Mouse (Mus musculus) MEL (cell line): ENCODE measurements at regions not wholly inside any gene's neighbourhood (a gene's known extent, or its start where the extent isn't known, plus 50 kb on each side); places are given as distances from the start of the nearest gene placed in this dataset.
A peak's percentile ranks its signal among the peaks of the same experiment; 100 is the strongest.

Experiments used
- DNase-seq: peaks from one replicate; pipeline ENCODE4 v3.0.0; 2011; ENCODE audit warnings: low read depth, low spot score
- H3K27ac ChIP-seq: 2 replicates; pipeline ENCODE4 v1.5.1; 2012; ENCODE audit warnings: low read depth, mild to moderate bottlenecking, control low read depth, low read length, moderate library complexity; ENCODE audit not compliant: control insufficient read depth
- H3K27me3 ChIP-seq, 2 experiments: fragments of 150-350 bp in 1 of 2; sonication (generic) in 1 of 2; 2 replicates each; pipeline ENCODE4 v1.6.1; 2012; ENCODE audit warnings: low read length in 2 of 2, mild to moderate bottlenecking in 2 of 2, improper control_type of control experiment in 1 of 2, moderate library complexity in 1 of 2; ENCODE audit not compliant: insufficient read depth in 2 of 2, control insufficient read depth in 1 of 2
- H3K36me3 ChIP-seq, 2 experiments: 2 replicates each; pipeline ENCODE4 v1.6.1; 2012 to 2014; ENCODE audit warnings: low read length in 2 of 2, improper control_type of control experiment in 1 of 2, inconsistent platforms in 1 of 2, mild to moderate bottlenecking in 1 of 2; ENCODE audit not compliant: insufficient read depth in 2 of 2, control insufficient read depth in 1 of 2
- H3K4me1 ChIP-seq, 2 experiments: fragments of 150-350 bp in 1 of 2; sonication (generic) in 1 of 2; 2 replicates each; pipeline ENCODE4 v1.6.1; 2012; ENCODE audit warnings: low read length in 2 of 2, improper control_type of control experiment in 1 of 2, mild to moderate bottlenecking in 1 of 2; ENCODE audit not compliant: insufficient read depth in 2 of 2, control insufficient read depth in 1 of 2
- H3K4me3 ChIP-seq, 2 experiments: fragments of 150-350 bp in 1 of 2; sonication (generic) in 1 of 2; 2 replicates each; pipeline ENCODE4 v1.5.1; 2012; ENCODE audit warnings: low read depth in 2 of 2, low read length in 2 of 2, mild to moderate bottlenecking in 2 of 2, moderate library complexity in 2 of 2, control low read depth in 1 of 2, improper control_type of control experiment in 1 of 2; ENCODE audit not compliant: control insufficient read depth in 1 of 2, insufficient read depth in 1 of 2
- H3K79me2 ChIP-seq: 2 replicates; pipeline ENCODE4 v1.6.1; 2012; ENCODE audit warnings: mild to moderate bottlenecking, low read length, moderate library complexity; ENCODE audit not compliant: control insufficient read depth, poor library complexity, insufficient read depth
- H3K9ac ChIP-seq: 2 replicates; pipeline ENCODE4 v1.6.1; 2012; ENCODE audit warnings: low read depth, mild to moderate bottlenecking, control low read depth, low read length, moderate library complexity; ENCODE audit not compliant: control insufficient read depth, poor library complexity, severe bottlenecking
- H3K9me3 ChIP-seq: fragments of 150-350 bp; sonication (generic); replicated peaks from 2 replicates; pipeline ENCODE4 v1.6.1; 2012; ENCODE audit warnings: mild to moderate bottlenecking, low read length, improper control_type of control experiment, moderate library complexity; ENCODE audit not compliant: insufficient read depth
- BHLHE40 ChIP-seq: IDR thresholded peaks from 2 replicates; pipeline ENCODE4 v1.6.1; 2012; ENCODE audit warnings: low read depth, mild to moderate bottlenecking, inconsistent platforms, low read length, improper control_type of control experiment, borderline replicate concordance
- CHD1 ChIP-seq: IDR thresholded peaks from 2 replicates; pipeline ENCODE4 v1.6.1; 2012; ENCODE audit warnings: low read depth, mild to moderate bottlenecking, inconsistent platforms, low read length, improper control_type of control experiment
- CHD2 ChIP-seq: IDR thresholded peaks from 2 replicates; pipeline ENCODE4 v1.6.1; 2011; ENCODE audit warnings: low read length, improper control_type of control experiment
- CTCF ChIP-seq, 3 experiments: IDR thresholded peaks in 2 of 3; conservative IDR thresholded peaks in 1 of 3; 2 replicates each; pipeline ENCODE4 v1.5.1; 2011 to 2012; ENCODE audit warnings: low read length in 3 of 3, low read depth in 2 of 3, mild to moderate bottlenecking in 2 of 3, improper control_type of control experiment in 1 of 3, inconsistent platforms in 1 of 3, mixed read lengths in 1 of 3, moderate library complexity in 1 of 3; ENCODE audit not compliant: control insufficient read depth in 1 of 3, insufficient read depth in 1 of 3, poor library complexity in 1 of 3, severe bottlenecking in 1 of 3
- E2F4 ChIP-seq: IDR thresholded peaks from 2 replicates; pipeline ENCODE4 v1.6.1; 2011; ENCODE audit warnings: low read depth, low read length, improper control_type of control experiment, borderline replicate concordance
- ELF1 ChIP-seq: IDR thresholded peaks from 2 replicates; pipeline ENCODE4 v1.6.1; 2014; ENCODE audit warnings: low read depth, mild to moderate bottlenecking, inconsistent platforms, low read length, improper control_type of control experiment, moderate library complexity
- EP300 ChIP-seq, 2 experiments: IDR thresholded peaks; 2 replicates each; pipeline ENCODE4 v1.6.1; 2011; ENCODE audit warnings: improper control_type of control experiment in 2 of 2, low read length in 2 of 2, low read depth in 1 of 2, mild to moderate bottlenecking in 1 of 2
- GATA1 ChIP-seq: IDR thresholded peaks from 2 replicates; pipeline ENCODE4 v1.6.1; 2011; ENCODE audit warnings: low read depth, low read length, improper control_type of control experiment
- KAT2A ChIP-seq: conservative IDR thresholded peaks from 2 replicates; pipeline ENCODE4 v1.6.1; 2012; ENCODE audit warnings: low read depth, low read length, improper control_type of control experiment, inconsistent platforms
- MAFK ChIP-seq: IDR thresholded peaks from 2 replicates; pipeline ENCODE4 v1.6.1; 2011; ENCODE audit warnings: low read depth, mild to moderate bottlenecking, low read length, improper control_type of control experiment, borderline replicate concordance
- MAX ChIP-seq: IDR thresholded peaks from 2 replicates; pipeline ENCODE4 v1.6.1; 2011; ENCODE audit warnings: low read length, improper control_type of control experiment
- MAZ ChIP-seq: IDR thresholded peaks from 2 replicates; pipeline ENCODE4 v1.6.1; 2012; ENCODE audit warnings: low read depth, mild to moderate bottlenecking, inconsistent platforms, low read length, improper control_type of control experiment
- MXI1 ChIP-seq: IDR thresholded peaks from 2 replicates; pipeline ENCODE4 v1.6.1; 2011; ENCODE audit warnings: mild to moderate bottlenecking, low read depth, low read length, improper control_type of control experiment
- MYC ChIP-seq: IDR thresholded peaks from 2 replicates; pipeline ENCODE4 v1.6.1; 2011; ENCODE audit warnings: low read depth, mild to moderate bottlenecking, low read length, improper control_type of control experiment, moderate library complexity
- NRF1 ChIP-seq: IDR thresholded peaks from 2 replicates; pipeline ENCODE4 v1.6.1; 2014; ENCODE audit warnings: low read depth, mild to moderate bottlenecking, inconsistent platforms, low read length, improper control_type of control experiment, moderate library complexity; ENCODE audit not compliant: poor library complexity, insufficient read depth, severe bottlenecking
- POLR2AphosphoS5 ChIP-seq: IDR thresholded peaks from 2 replicates; pipeline ENCODE4 v1.6.1; 2012; ENCODE audit warnings: low read depth, borderline replicate concordance, mild to moderate bottlenecking, inconsistent platforms, low read length, moderate library complexity, mixed read lengths
- RAD21 ChIP-seq: IDR thresholded peaks from 2 replicates; pipeline ENCODE4 v1.6.1; 2011; ENCODE audit warnings: mild to moderate bottlenecking, low read depth, low read length, improper control_type of control experiment
- SMC3 ChIP-seq: IDR thresholded peaks from 2 replicates; pipeline ENCODE4 v1.6.1; 2011; ENCODE audit warnings: low read depth, low read length, improper control_type of control experiment
- TAL1 ChIP-seq: IDR thresholded peaks from 2 replicates; pipeline ENCODE4 v1.6.1; 2012; ENCODE audit warnings: mild to moderate bottlenecking, inconsistent platforms, low read length, moderate library complexity, mixed read lengths
- TCF12 ChIP-seq: IDR thresholded peaks from 2 replicates; pipeline ENCODE4 v1.6.1; 2014; ENCODE audit warnings: low read depth, mild to moderate bottlenecking, inconsistent platforms, low read length, improper control_type of control experiment, moderate library complexity
- USF1 ChIP-seq: IDR thresholded peaks from 2 replicates; pipeline ENCODE4 v1.6.1; 2014; ENCODE audit warnings: low read depth, mild to moderate bottlenecking, inconsistent platforms, low read length, improper control_type of control experiment, moderate library complexity
- USF2 ChIP-seq, 2 experiments: IDR thresholded peaks; 2 replicates each; pipeline ENCODE4 v1.6.1; 2011 to 2012; ENCODE audit warnings: improper control_type of control experiment in 2 of 2, low read length in 2 of 2, borderline replicate concordance in 1 of 2, inconsistent platforms in 1 of 2, low read depth in 1 of 2, mild to moderate bottlenecking in 1 of 2; ENCODE audit not compliant: insufficient read depth in 1 of 2
- ZKSCAN1 ChIP-seq: IDR thresholded peaks from 2 replicates; pipeline ENCODE4 v1.6.1; 2012; ENCODE audit warnings: low read depth, mild to moderate bottlenecking, inconsistent platforms, low read length, improper control_type of control experiment, moderate library complexity

- H3K36me3 ChIP-seq = no peaks in the 10 kb centered on the region
- H3K79me2 ChIP-seq = no peaks in the 10 kb centered on the region
- H3K9me3 ChIP-seq = no peaks in the 10 kb centered on the region
- no peak overlapping the region for H3K9ac ChIP-seq
- no peaks in the 10 kb centered on the region for H3K4me1 ChIP-seq
- no peak overlapping the region for H3K27ac ChIP-seq
- H3K4me3 ChIP-seq = no peak overlapping the region
- H3K27me3 ChIP-seq = no peaks in the 10 kb centered on the region
- DNase-seq = no peak
- TF ChIP-seq MYC (no peak), BHLHE40 (no peak), KAT2A (no peak), GATA1 (no peak), ZKSCAN1 (no peak), NRF1 (no peak), MXI1 (no peak), CHD1 (no peak), POLR2AphosphoS5 (no peak), E2F4 (no peak), MAZ (no peak), RAD21 (no peak)
Observed at GRCm38 (mm10) chr11:24925135-24925534, 847.3 kb downstream of the Bcl11a start.

GRCm38 (mm10) chr11:24943646-24944045, 865.8 kb downstream of the Bcl11a start:
- DNase-seq = no peak
- H3K4me3 ChIP-seq = no peak overlapping the region
- no peaks in the 10 kb centered on the region for H3K36me3 ChIP-seq
- no peak overlapping the region for H3K27ac ChIP-seq
- no peaks in the 10 kb centered on the region for H3K4me1 ChIP-seq
- H3K27me3 ChIP-seq = no peaks in the 10 kb centered on the region
- TF ChIP-seq CTCF (IDR thresholded peaks at IDR 0.05 in 2 of 3, conservative IDR thresholded peaks at IDR 0.05 in 1 of 3; ENCODE audit: control insufficient read depth in 1 of 3, insufficient read depth in 1 of 3, low read depth in 2 of 3, low read length in 3 of 3, poor library complexity in 1 of 3, severe bottlenecking in 1 of 3) (no peak), MAFK (peak; percentile 95), TAL1 (no peak)
- no peak overlapping the region for H3K9ac ChIP-seq
- no peaks in the 10 kb centered on the region for H3K79me2 ChIP-seq
- H3K9me3 ChIP-seq = no peaks in the 10 kb centered on the region

DNA sequence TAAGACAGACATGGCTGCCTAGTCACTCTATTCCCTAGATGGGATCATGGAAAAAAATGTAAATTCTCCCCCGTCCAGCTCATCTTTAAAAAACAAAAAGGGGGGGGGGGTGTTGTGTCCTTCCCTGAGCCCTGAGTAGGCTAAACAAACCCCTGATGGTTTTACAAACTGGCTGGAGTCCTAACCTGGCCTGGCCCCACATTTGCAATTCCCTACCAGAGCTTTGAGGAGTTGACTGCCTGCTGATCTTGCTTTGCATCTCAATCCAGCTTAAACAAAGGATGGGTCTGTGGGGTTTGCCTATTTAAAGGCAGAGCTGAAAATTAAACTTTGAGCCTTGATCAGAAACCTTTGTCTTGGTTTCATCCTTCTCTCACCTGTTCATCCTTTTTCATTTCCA, 873.3 kb downstream of the Bcl11a start:
- no peak overlapping the region for H3K27ac ChIP-seq
- no peak overlapping the region for H3K9ac ChIP-seq
- no peaks in the 10 kb centered on the region for H3K36me3 ChIP-seq
- no peaks in the 10 kb centered on the region for H3K79me2 ChIP-seq
- no peaks in the 10 kb centered on the region for H3K27me3 ChIP-seq
- H3K9me3 ChIP-seq = no peaks in the 10 kb centered on the region
- DNase-seq = no peak
- no peak overlapping the region for H3K4me3 ChIP-seq
- H3K4me1 ChIP-seq = no peaks in the 10 kb centered on the region
- TF ChIP-seq GATA1 (no peak), CHD2 (no peak), MAZ (no peak), EP300 (IDR thresholded peaks at IDR 0.05; ENCODE audit: low read depth in 1 of 2, low read length in 2 of 2) (no peak), SMC3 (no peak), ZKSCAN1 (no peak), CHD1 (no peak), TCF12 (no peak), MAX (no peak), ELF1 (no peak), TAL1 (no peak), USF1 (no peak), USF2 (IDR thresholded peaks at IDR 0.05; ENCODE audit: borderline replicate concordance in 1 of 2, insufficient read depth in 1 of 2, low read depth in 1 of 2, low read length in 2 of 2) (no peak)
